In genomic region chr2:122825406-122826236, GRCm38 (mm10) we compare ENCODE assay signal across 8 mouse cellular contexts.
A peak's percentile ranks its signal among the peaks of the same experiment; 100 is the strongest.
DNase-seq lines count a peak whose midpoint lies in the region; ATAC-seq and TF ChIP-seq lines count a peak whose summit lies in the region.

No protein-coding gene starts in this region.

- DNase-seq in ES-CJ7 (ENCODE audit: low read depth, low spot score), result peak; percentile 41
- peak; percentile 18 to 67 for DNase-seq in layer of hippocampus, adult 8-10 months (ENCODE audit: low spot score in 2 of 2)
- DNase-seq in lung, postnatal 10 days, result peak; percentile 59
- DNase-seq in right cerebral cortex, adult 18-20 months, result peak; percentile 41
- DNase-seq in spleen, postnatal 4 days (ENCODE audit: low spot score in 2 of 2), result no peak

- H3K4me1 ChIP-seq in bone marrow, adult 2 months (ENCODE audit: control insufficient read depth, insufficient read depth, low read length), result no peaks in the 10 kb centered on the region

- WGBS in bone marrow, adult 2 months, result 54% methylated on average over 19 of the region's 19 CpGs

- no peak overlapping the region for H3K27ac ChIP-seq in bone marrow, adult 2 months (ENCODE audit: control insufficient read depth, insufficient read depth, low read depth, low read length, poor library complexity)

- no peak overlapping the region for H3K4me3 ChIP-seq in bone marrow, adult 2 months (replicated peaks; ENCODE audit: control insufficient read depth, low read depth, low read length)

- 0 out of 2 replicates have a peak, but pooled peaks have one; percentile 52 for ATAC-seq in erythroblast, adult 5-6 weeks (replicated peaks; ENCODE audit: low FRiP score, poor library complexity, severe bottlenecking)
- ATAC-seq in hematopoietic stem cell, adult 5-6 weeks (replicated peaks in 1 of 2; ENCODE audit: insufficient read depth in 1 of 2, low FRiP score in 2 of 2, low TSS enrichment in 1 of 2, low read depth in 1 of 2, poor library complexity in 2 of 2, severe bottlenecking in 2 of 2), result peak; percentile 71 to 76; a peak in 3 of 4 replicates

- TF ChIP-seq CTCF in bone marrow, adult 2 months (IDR thresholded peaks at IDR 0.05; ENCODE audit: control insufficient read depth, insufficient read depth, low read length), result peak; percentile 57; the same call in 1 of the 2 replicates

- TF ChIP-seq POLR2A in bone marrow, adult 2 months (IDR thresholded peaks at IDR 0.05; ENCODE audit: borderline replicate concordance, control insufficient read depth, low read depth, low read length), result no peak

Comparison
In these comparisons a context has a peak if more than half of its experiments do, and no peak if none do; other contexts are left out.
1. DNase-seq: peak in ES-CJ7 (single experiment), layer of hippocampus, adult 8-10 months (2 of 2), lung, postnatal 10 days (single experiment) and right cerebral cortex, adult 18-20 months (single experiment); none in spleen, postnatal 4 days (0 of 2).